Mouse (Mus musculus): ENCODE measurements around the gene Filip1l. TPM values are rescaled to one million over a fixed set of nuclear protein-coding genes. Genes with fewer than 3 reads are reported as not detected.

Gene Filip1l
- polyA plus RNA-seq, 1 experiment, result 15.1 TPM

DNA sequence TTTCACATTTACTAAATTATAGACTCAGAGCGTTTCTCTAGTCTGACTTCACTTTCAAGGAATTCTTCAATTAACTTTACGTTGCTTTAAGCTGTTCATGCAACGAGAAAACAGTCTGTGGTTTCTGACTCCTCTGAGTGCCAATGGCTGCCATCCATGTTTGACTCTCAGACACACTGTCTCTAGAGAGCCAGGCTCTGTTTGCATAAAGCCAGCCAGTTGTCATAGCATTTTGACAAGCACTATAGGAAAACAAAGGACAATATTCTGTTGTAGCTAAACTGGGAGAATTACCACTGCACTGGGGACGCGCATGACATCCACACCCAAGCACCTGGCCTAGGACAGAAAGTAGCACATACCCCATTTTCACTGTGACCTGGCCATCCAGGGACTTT is 85.4 kb downstream of the Filip1l start:
- no peak for TF ChIP-seq CTCF (IDR thresholded peaks at IDR 0.05; ENCODE audit: insufficient read depth, low read length)
- TF ChIP-seq POLR2A (IDR thresholded peaks at IDR 0.05; ENCODE audit: borderline replicate concordance, extremely low read depth, low read depth, low read length), result no peak
- 60% methylated on average over 5 of the region's 5 CpGs for WGBS
- H3K4me3 ChIP-seq (replicated peaks; ENCODE audit: extremely low read depth, low read depth, low read length), result no peak overlapping the region
- no peak for DNase-seq
- H3K4me1 ChIP-seq (ENCODE audit: control insufficient read depth, insufficient read depth, low read length), result peaks cover 2% of the 10 kb centered on the region; the same call in 1 of the 2 replicates

- no peak for DNase-seq
- Histone ChIP-seq H3K4me3 (replicated peaks; ENCODE audit: extremely low read depth, low read depth, low read length) (no peak overlapping the region), H3K4me1 (ENCODE audit: control insufficient read depth, insufficient read depth, low read length) (peaks cover 2% of the 10 kb centered on the region; the same call in 1 of the 2 replicates)
- 84% methylated on average over 11 of the region's 11 CpGs for WGBS
- TF ChIP-seq POLR2A (IDR thresholded peaks at IDR 0.05; ENCODE audit: borderline replicate concordance, extremely low read depth, low read depth, low read length), result no peak
- no peak for TF ChIP-seq CTCF (IDR thresholded peaks at IDR 0.05; ENCODE audit: insufficient read depth, low read length)
Observed at GRCm38 (mm10) chr16:57439206-57439605, 86.3 kb downstream of the Filip1l start.

GRCm38 (mm10) chr16:57440706-57441437 is 88.0 kb downstream of the Filip1l start:
- no peak overlapping the region for H3K4me3 ChIP-seq (replicated peaks; ENCODE audit: extremely low read depth, low read depth, low read length)
- TF ChIP-seq CTCF (IDR thresholded peaks at IDR 0.05; ENCODE audit: insufficient read depth, low read length), result no peak
- TF ChIP-seq POLR2A (IDR thresholded peaks at IDR 0.05; ENCODE audit: borderline replicate concordance, extremely low read depth, low read depth, low read length), result no peak
- H3K4me1 ChIP-seq (ENCODE audit: control insufficient read depth, insufficient read depth, low read length), result no peaks in the 10 kb centered on the region; the same call in 1 of the 2 replicates
- 81% methylated on average over 10 of the region's 10 CpGs for WGBS
- DNase-seq, result no peak

- no peak overlapping the region for H3K4me3 ChIP-seq (replicated peaks; ENCODE audit: extremely low read depth, low read depth, low read length)
- no peak for DNase-seq
- 63% methylated on average over 10 of the region's 10 CpGs for WGBS
- TF ChIP-seq POLR2A (IDR thresholded peaks at IDR 0.05; ENCODE audit: borderline replicate concordance, extremely low read depth, low read depth, low read length) (no peak), CTCF (IDR thresholded peaks at IDR 0.05; ENCODE audit: insufficient read depth, low read length) (no peak)
- H3K4me1 ChIP-seq (ENCODE audit: control insufficient read depth, insufficient read depth, low read length), result no peaks in the 10 kb centered on the region; the same call in 1 of the 2 replicates
Observed at GRCm38 (mm10) chr16:57445096-57446094, 92.5 kb downstream of the Filip1l start.

DNA sequence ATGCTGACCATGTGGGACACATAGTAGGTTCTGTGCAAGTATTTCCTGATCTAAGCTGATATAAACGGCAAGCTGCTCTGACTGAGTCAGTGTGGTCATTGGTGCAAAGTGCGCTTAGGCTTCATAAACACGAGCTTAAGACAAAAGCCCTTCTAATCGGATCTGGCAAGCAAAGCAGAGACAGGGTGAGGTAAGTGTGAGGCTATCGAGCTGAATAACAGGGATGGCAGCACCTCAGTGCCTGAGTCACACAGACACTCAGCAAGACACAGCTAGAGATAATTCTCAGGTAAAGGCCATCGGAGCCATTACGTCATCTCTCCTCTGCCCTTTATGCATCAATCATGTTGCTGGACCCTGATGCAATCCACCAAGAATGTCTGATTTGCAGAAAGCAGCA is 100.1 kb downstream of the Filip1l start:
- WGBS, result 51% methylated on average over 7 of the region's 7 CpGs
- DNase-seq, result no peak
- TF ChIP-seq POLR2A (IDR thresholded peaks at IDR 0.05; ENCODE audit: borderline replicate concordance, extremely low read depth, low read depth, low read length) (no peak), CTCF (IDR thresholded peaks at IDR 0.05; ENCODE audit: insufficient read depth, low read length) (no peak)
- Histone ChIP-seq H3K4me1 (ENCODE audit: control insufficient read depth, insufficient read depth, low read length) (peaks cover 4% of the 10 kb centered on the region; the same call in 1 of the 2 replicates), H3K4me3 (replicated peaks; ENCODE audit: extremely low read depth, low read depth, low read length) (no peak overlapping the region)

- Histone ChIP-seq H3K4me1 (ENCODE audit: control insufficient read depth, insufficient read depth, low read length) (peaks cover 4% of the 10 kb centered on the region; the same call in 1 of the 2 replicates), H3K4me3 (replicated peaks; ENCODE audit: extremely low read depth, low read depth, low read length) (no peak overlapping the region)
- WGBS, result 88% methylated on average over 8 of the region's 8 CpGs
- DNase-seq, result no peak
- TF ChIP-seq CTCF (IDR thresholded peaks at IDR 0.05; ENCODE audit: insufficient read depth, low read length) (no peak), POLR2A (IDR thresholded peaks at IDR 0.05; ENCODE audit: borderline replicate concordance, extremely low read depth, low read depth, low read length) (no peak)
Observed at GRCm38 (mm10) chr16:57454106-57454763, 101.3 kb downstream of the Filip1l start.

DNA sequence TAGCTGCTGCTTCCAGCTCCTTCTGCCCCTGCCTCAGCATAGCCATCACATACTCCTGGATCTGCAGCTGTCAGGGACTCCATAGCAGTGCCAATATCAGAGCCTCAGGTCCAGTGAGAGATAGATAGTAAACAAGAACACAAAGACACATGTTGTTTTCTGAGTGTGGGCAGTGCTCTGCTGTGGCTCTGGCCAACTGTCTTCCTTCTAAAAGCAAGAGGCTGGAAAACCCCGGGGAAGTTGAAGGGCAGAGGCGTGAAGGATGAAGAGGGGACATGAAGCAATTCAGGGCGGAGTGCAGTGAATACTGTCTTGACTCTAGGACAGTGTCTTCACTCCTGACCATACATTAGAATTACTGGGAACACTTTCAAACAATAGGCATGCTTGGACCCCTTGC is 102.7 kb downstream of the Filip1l start:
- 69% methylated on average over 3 of the region's 3 CpGs for WGBS
- DNase-seq, result no peak
- no peak for TF ChIP-seq POLR2A (IDR thresholded peaks at IDR 0.05; ENCODE audit: borderline replicate concordance, extremely low read depth, low read depth, low read length)
- no peak for TF ChIP-seq CTCF (IDR thresholded peaks at IDR 0.05; ENCODE audit: insufficient read depth, low read length)

GRCm38 (mm10) chr16:57456003-57456402 is 103.1 kb downstream of the Filip1l start:
- Histone ChIP-seq H3K4me1 (ENCODE audit: control insufficient read depth, insufficient read depth, low read length) (peaks cover 4% of the 10 kb centered on the region; the same call in 1 of the 2 replicates), H3K4me3 (replicated peaks; ENCODE audit: extremely low read depth, low read depth, low read length) (no peak overlapping the region)
- no peak for DNase-seq
- WGBS, result 82% methylated on average over 2 of the region's 2 CpGs
- TF ChIP-seq CTCF (IDR thresholded peaks at IDR 0.05; ENCODE audit: insufficient read depth, low read length) (no peak), POLR2A (IDR thresholded peaks at IDR 0.05; ENCODE audit: borderline replicate concordance, extremely low read depth, low read depth, low read length) (no peak)

More for the DNA sequence above, 102.7 kb downstream of the Filip1l start:
- Histone ChIP-seq H3K4me1 (ENCODE audit: control insufficient read depth, insufficient read depth, low read length) (peaks cover 4% of the 10 kb centered on the region; the same call in 1 of the 2 replicates), H3K4me3 (replicated peaks; ENCODE audit: extremely low read depth, low read depth, low read length) (no peak overlapping the region)

All from lung, adult 2 months (tissue).